Mouse (Mus musculus): ENCODE data around the gene Gcgr. TPM values are rescaled to one million over a fixed set of nuclear protein-coding genes. Genes with fewer than 3 reads are reported as not detected.
"Not testable (repeated sequence)": the region's sequence is repeated elsewhere in the genome, so short reads cannot be mapped to it uniquely, and the experiment has no call there.

Gcgr gene
- polyA plus RNA-seq, 1 experiment from 2014 or later, result 2.8 TPM

GRCm38 (mm10) chr11:120579316-120580107 is 49.0 kb downstream of the Gcgr start:
- Histone ChIP-seq H3K27ac (peak overlapping the region; percentile 91; the same call in 1 of the 2 replicates), H3K27me3 (no peaks in the 10 kb centered on the region), H3K36me3 (peaks cover 30% of the 10 kb centered on the region), H3K4me2 (peak overlapping the region; percentile 93), H3K4me3 (peak overlapping the region; percentile 71), H3K9ac (peak overlapping the region; percentile 89; the same call in 1 of the 2 replicates), H3K4me1 (replicated peaks) (peaks cover 29% of the 10 kb centered on the region), H3K9me3 (replicated peaks) (no peaks in the 10 kb centered on the region)
- 42% methylated on average over 15 of the region's 15 CpGs for WGBS
- ATAC-seq (replicated peaks; ENCODE audit: insufficient number of reproducible peaks, insufficient read depth, low FRiP score, low read depth), result no peak

GRCm38 (mm10) chr11:120580190-120580589 is 49.7 kb downstream of the Gcgr start:
- no peak for ATAC-seq (replicated peaks; ENCODE audit: insufficient number of reproducible peaks, insufficient read depth, low FRiP score, low read depth)
- Histone ChIP-seq H3K36me3 (peaks cover 34% of the 10 kb centered on the region), H3K9ac (peak overlapping the region; percentile 89), H3K4me3 (peak overlapping the region; percentile 71), H3K4me1 (replicated peaks) (peaks cover 26% of the 10 kb centered on the region), H3K27me3 (no peaks in the 10 kb centered on the region), H3K9me3 (replicated peaks) (no peaks in the 10 kb centered on the region), H3K27ac (peak overlapping the region; percentile 91), H3K4me2 (peak overlapping the region; percentile 93)
- 52% methylated on average over 7 of the region's 7 CpGs for WGBS

- Histone ChIP-seq H3K27ac (peak overlapping the region; percentile 91), H3K9ac (peak overlapping the region; percentile 89), H3K4me2 (peak overlapping the region; percentile 93), H3K27me3 (no peaks in the 10 kb centered on the region), H3K36me3 (peaks cover 41% of the 10 kb centered on the region), H3K4me3 (peak overlapping the region; percentile 71), H3K9me3 (replicated peaks) (no peaks in the 10 kb centered on the region), H3K4me1 (replicated peaks) (peaks cover 26% of the 10 kb centered on the region)
- ATAC-seq (replicated peaks; ENCODE audit: insufficient number of reproducible peaks, insufficient read depth, low FRiP score, low read depth), result peak; percentile 66
- under 1% methylated on average over 43 of the region's 44 CpGs for WGBS
These were observed 50.4 kb downstream of the Gcgr start for GRCm38 (mm10) chr11:120580871-120581331.

- Histone ChIP-seq H3K27ac (peak within 1 kb of the TSS; percentile 91), H3K4me2 (peak within 1 kb of the TSS; percentile 93), H3K36me3 (peaks cover 48% of the 10 kb centered on the region), H3K4me3 (peak within 1 kb of the TSS; percentile 71), H3K9me3 (replicated peaks) (no peaks in the 10 kb centered on the region), H3K9ac (peak within 1 kb of the TSS; percentile 89), H3K4me1 (replicated peaks) (peaks cover 26% of the 10 kb centered on the region), H3K27me3 (no peaks in the 10 kb centered on the region)
- WGBS, result 4% methylated on average over 69 of the region's 75 CpGs
- ATAC-seq (replicated peaks; ENCODE audit: insufficient number of reproducible peaks, insufficient read depth, low FRiP score, low read depth), result peak; percentile 62
These were observed 51.2 kb downstream of the Gcgr start, which contains the start of gene Arhgdia for GRCm38 (mm10) chr11:120581490-120582267. Gene Arhgdia, minus strand, starts transcription at chr11:120581624.

GRCm38 (mm10) chr11:120582268-120582981 is 51.9 kb downstream of the Gcgr start:
- Histone ChIP-seq H3K4me1 (replicated peaks) (peaks cover 26% of the 10 kb centered on the region), H3K4me2 (peak overlapping the region; percentile 93), H3K9ac (peak overlapping the region; percentile 89), H3K27me3 (no peaks in the 10 kb centered on the region), H3K9me3 (replicated peaks) (no peaks in the 10 kb centered on the region), H3K27ac (peak overlapping the region; percentile 91), H3K4me3 (peak overlapping the region; percentile 71), H3K36me3 (peaks cover 50% of the 10 kb centered on the region)
- 73% methylated on average over 8 of the region's 8 CpGs for WGBS
- ATAC-seq (replicated peaks; ENCODE audit: insufficient number of reproducible peaks, insufficient read depth, low FRiP score, low read depth), result no peak

- not testable (repeated sequence) for ATAC-seq (replicated peaks; ENCODE audit: insufficient number of reproducible peaks, insufficient read depth, low FRiP score, low read depth); H3K4me2 ChIP-seq; H3K9me3 ChIP-seq (replicated peaks); H3K9ac ChIP-seq; H3K4me3 ChIP-seq; H3K27me3 ChIP-seq; H3K27ac ChIP-seq
- WGBS, result 90% methylated on average over 2 of the region's 2 CpGs
- peaks cover 26% of the 10 kb centered on the region for H3K4me1 ChIP-seq (replicated peaks)
- H3K36me3 ChIP-seq, result peaks cover 50% of the 10 kb centered on the region
These were observed 52.4 kb downstream of the Gcgr start for GRCm38 (mm10) chr11:120582982-120583293.

DNA sequence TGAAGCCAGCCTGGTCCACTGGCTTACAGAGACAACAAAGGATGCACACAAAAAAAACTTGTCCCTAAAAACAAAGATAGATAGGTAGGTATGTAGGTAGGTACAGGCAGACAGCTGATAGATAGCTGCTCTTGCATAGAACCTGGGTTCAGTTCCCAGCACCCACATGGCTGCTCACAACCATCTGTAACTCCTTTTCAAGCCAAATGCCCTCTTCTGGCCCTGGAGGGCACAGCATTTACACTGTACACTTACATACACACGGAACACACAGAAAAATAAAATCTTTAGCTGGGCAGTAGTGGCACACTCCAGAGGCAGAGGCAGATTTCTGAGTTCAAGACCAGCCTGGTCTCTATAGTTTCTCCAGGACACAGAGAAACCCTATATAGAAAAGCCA is 53.4 kb downstream of the Gcgr start:
- Histone ChIP-seq H3K4me1 (replicated peaks) (peaks cover 23% of the 10 kb centered on the region), H3K9me3 (replicated peaks) (no peaks in the 10 kb centered on the region), H3K27ac (no peak overlapping the region), H3K9ac (no peak overlapping the region), H3K4me3 (no peak overlapping the region), H3K27me3 (no peaks in the 10 kb centered on the region), H3K36me3 (peaks cover 48% of the 10 kb centered on the region), H3K4me2 (no peak overlapping the region)
- no peak for ATAC-seq (replicated peaks; ENCODE audit: insufficient number of reproducible peaks, insufficient read depth, low FRiP score, low read depth)
- 96% methylated on average over 1 of the region's 1 CpGs for WGBS

- Histone ChIP-seq H3K36me3 (peaks cover 82% of the 10 kb centered on the region), H3K27me3 (no peaks in the 10 kb centered on the region), H3K9ac (no peak overlapping the region), H3K4me1 (replicated peaks) (no peaks in the 10 kb centered on the region), H3K27ac (no peak overlapping the region), H3K4me3 (no peak overlapping the region), H3K9me3 (replicated peaks) (no peaks in the 10 kb centered on the region), H3K4me2 (no peak overlapping the region)
- no peak for ATAC-seq (replicated peaks; ENCODE audit: insufficient number of reproducible peaks, insufficient read depth, low FRiP score, low read depth)
- whole genome bisulfite sequencing, result 79% methylated on average over 6 of the region's 6 CpGs
These were observed 58.0 kb downstream of the Gcgr start for GRCm38 (mm10) chr11:120588531-120588930.

Other genes starting within 250 kb of the Gcgr start
- 921 and 1,308 TPM in 2 replicates for gene Actg1, start 182.2 kb upstream of the Gcgr start, polyA plus RNA-seq (2015; fragmentation: Nextera tagmentation; extraction: Ambion mirVana)
- 0.42 and 0.66 TPM in 2 replicates for gene Fscn2, start 169.2 kb upstream of the Gcgr start, polyA plus RNA-seq (2015; fragmentation: Nextera tagmentation; extraction: Ambion mirVana)
- gene Faap100, start 151.9 kb upstream of the Gcgr start, polyA plus RNA-seq (2015; fragmentation: Nextera tagmentation; extraction: Ambion mirVana), result 27.0 and 38.0 TPM in 2 replicates
- 22.5 and 30.3 TPM in 2 replicates for gene Nploc4, start 93.0 kb upstream of the Gcgr start, polyA plus RNA-seq (2015; fragmentation: Nextera tagmentation; extraction: Ambion mirVana)
- 0.09 TPM in 1 of 2 replicates, not detected in the other for gene Tspan10, start 88.1 kb upstream of the Gcgr start, polyA plus RNA-seq (2015; fragmentation: Nextera tagmentation; extraction: Ambion mirVana)
- 0.14 and 0.29 TPM in 2 replicates for gene Pde6g, start 77.2 kb upstream of the Gcgr start, polyA plus RNA-seq (2015; fragmentation: Nextera tagmentation; extraction: Ambion mirVana)
- 18.1 and 21.4 TPM in 2 replicates for gene Oxld1, start 72.6 kb upstream of the Gcgr start, polyA plus RNA-seq (2015; fragmentation: Nextera tagmentation; extraction: Ambion mirVana)
- 22.1 and 26.5 TPM in 2 replicates for gene Ccdc137, start 72.6 kb upstream of the Gcgr start, polyA plus RNA-seq (2015; fragmentation: Nextera tagmentation; extraction: Ambion mirVana)
- 26.7 and 37.5 TPM in 2 replicates for gene Arl16, start 63.1 kb upstream of the Gcgr start, polyA plus RNA-seq (2015; fragmentation: Nextera tagmentation; extraction: Ambion mirVana)
- gene Mrpl12, start 46.1 kb upstream of the Gcgr start, polyA plus RNA-seq (2015; fragmentation: Nextera tagmentation; extraction: Ambion mirVana), result 203 and 218 TPM in 2 replicates
- 32.1 and 45.0 TPM in 2 replicates for gene Slc25a10, start 38.9 kb upstream of the Gcgr start, polyA plus RNA-seq (2015; fragmentation: Nextera tagmentation; extraction: Ambion mirVana)
- 119 and 143 TPM in 2 replicates for gene Mcrip1, start 19.0 kb downstream of the Gcgr start, polyA plus RNA-seq (2015; fragmentation: Nextera tagmentation; extraction: Ambion mirVana)
- gene Ppp1r27, start 20.4 kb downstream of the Gcgr start, polyA plus RNA-seq (2015; fragmentation: Nextera tagmentation; extraction: Ambion mirVana), result 0.50 and 7.6 TPM in 2 replicates
- 357 and 484 TPM in 2 replicates for gene P4hb, start 42.6 kb downstream of the Gcgr start, polyA plus RNA-seq (2015; fragmentation: Nextera tagmentation; extraction: Ambion mirVana)
- gene Arhgdia, start 50.9 kb downstream of the Gcgr start, polyA plus RNA-seq (2015; fragmentation: Nextera tagmentation; extraction: Ambion mirVana), result 345 and 458 TPM in 2 replicates
- gene Alyref, start 67.7 kb downstream of the Gcgr start, polyA plus RNA-seq (2015; fragmentation: Nextera tagmentation; extraction: Ambion mirVana), result 238 and 262 TPM in 2 replicates
- gene Anapc11, start 67.7 kb downstream of the Gcgr start, polyA plus RNA-seq (2015; fragmentation: Nextera tagmentation; extraction: Ambion mirVana), result 175 and 182 TPM in 2 replicates
- gene Npb, start 77.8 kb downstream of the Gcgr start, polyA plus RNA-seq (2015; fragmentation: Nextera tagmentation; extraction: Ambion mirVana), result 11.7 and 13.0 TPM in 2 replicates
- gene Pcyt2, start 87.2 kb downstream of the Gcgr start, polyA plus RNA-seq (2015; fragmentation: Nextera tagmentation; extraction: Ambion mirVana), result 80.3 and 111 TPM in 2 replicates
- 17.6 and 25.1 TPM in 2 replicates for gene Sirt7, start 94.5 kb downstream of the Gcgr start, polyA plus RNA-seq (2015; fragmentation: Nextera tagmentation; extraction: Ambion mirVana)
- gene Mafg, start 102.9 kb downstream of the Gcgr start, polyA plus RNA-seq (2015; fragmentation: Nextera tagmentation; extraction: Ambion mirVana), result 17.8 and 21.2 TPM in 2 replicates
- 17.1 and 23.5 TPM in 2 replicates for gene Pycr1, start 113.1 kb downstream of the Gcgr start, polyA plus RNA-seq (2015; fragmentation: Nextera tagmentation; extraction: Ambion mirVana)
- 13.2 and 15.4 TPM in 2 replicates for gene Myadml2, start 117.5 kb downstream of the Gcgr start, polyA plus RNA-seq (2015; fragmentation: Nextera tagmentation; extraction: Ambion mirVana)
- 1.5 and 2.7 TPM in 2 replicates for gene Notum, start 130.5 kb downstream of the Gcgr start, polyA plus RNA-seq (2015; fragmentation: Nextera tagmentation; extraction: Ambion mirVana)
- 90.4 and 110 TPM in 2 replicates for gene Aspscr1, start 142.3 kb downstream of the Gcgr start, polyA plus RNA-seq (2015; fragmentation: Nextera tagmentation; extraction: Ambion mirVana)
- gene Cenpx, start 183.0 kb downstream of the Gcgr start, polyA plus RNA-seq (2015; fragmentation: Nextera tagmentation; extraction: Ambion mirVana), result 105 and 111 TPM in 2 replicates
- 27.5 and 36.8 TPM in 2 replicates for gene Lrrc45, start 183.2 kb downstream of the Gcgr start, polyA plus RNA-seq (2015; fragmentation: Nextera tagmentation; extraction: Ambion mirVana)
- gene Rac3, start 190.8 kb downstream of the Gcgr start, polyA plus RNA-seq (2015; fragmentation: Nextera tagmentation; extraction: Ambion mirVana), result 7.8 and 17.0 TPM in 2 replicates
- gene Dcxr, start 196.6 kb downstream of the Gcgr start, polyA plus RNA-seq (2015; fragmentation: Nextera tagmentation; extraction: Ambion mirVana), result 7.0 and 16.7 TPM in 2 replicates
- 11.4 and 46.0 TPM in 2 replicates for gene Cbr2, start 201.4 kb downstream of the Gcgr start, polyA plus RNA-seq (2015; fragmentation: Nextera tagmentation; extraction: Ambion mirVana)
- 2.1 and 2.8 TPM in 2 replicates for gene Hmga1b, start 232.1 kb downstream of the Gcgr start, polyA plus RNA-seq (2015; fragmentation: Nextera tagmentation; extraction: Ambion mirVana)

Data from heart, embryonic 15.5 days (tissue).